Mouse (Mus musculus) liver, embryonic 12.5 days (tissue): Measurements from ENCODE around the gene Gm3138. TPM values are rescaled to one million over a fixed set of nuclear protein-coding genes. Genes with fewer than 3 reads are reported as not detected.
"Not testable (repeated sequence)": the region's sequence is repeated elsewhere in the genome, so short reads cannot be mapped to it uniquely, and the experiment has no call there.

Experiments used
- ATAC-seq: fragments of 200-750 bp; cut with Nextera tagmentation; 2 replicates; pipeline ENCODE4 v1.8.0; 2017; ENCODE audit warnings: moderate number of reproducible peaks, mild to moderate bottlenecking, moderate library complexity
- H3K27ac ChIP-seq: fragments of 300-500 bp; sonication (generic); 2 replicates; pipeline ENCODE4 v1.5.1; 2016; ENCODE audit warnings: mild to moderate bottlenecking
- H3K27me3 ChIP-seq: fragments of 300-500 bp; sonication (generic); replicated peaks from 2 replicates; pipeline ENCODE4 v1.6.1; 2016; ENCODE audit warnings: mild to moderate bottlenecking, moderate library complexity
- H3K36me3 ChIP-seq: fragments of 300-500 bp; sonication (generic); 2 replicates; pipeline ENCODE4 v1.6.1; 2016; ENCODE audit warnings: mild to moderate bottlenecking, moderate library complexity
- H3K4me1 ChIP-seq: fragments of 300-500 bp; sonication (generic); 2 replicates; pipeline ENCODE4 v1.6.1; 2016
- H3K4me2 ChIP-seq: fragments of 300-500 bp; sonication (generic); 2 replicates; pipeline ENCODE4 v1.6.1; 2016; ENCODE audit warnings: mild to moderate bottlenecking, moderate library complexity
- H3K4me3 ChIP-seq: fragments of 300-500 bp; sonication (generic); 2 replicates; pipeline ENCODE4 v1.5.1; 2016; ENCODE audit warnings: mild to moderate bottlenecking, moderate library complexity
- H3K9ac ChIP-seq: fragments of 300-500 bp; sonication (generic); 2 replicates; pipeline ENCODE4 v1.6.1; 2016; ENCODE audit warnings: mild to moderate bottlenecking, moderate library complexity
- H3K9me3 ChIP-seq: fragments of 300-500 bp; sonication (generic); replicated peaks from 2 replicates; pipeline ENCODE4 v1.6.1; 2016; ENCODE audit warnings: mild to moderate bottlenecking, moderate library complexity
- WGBS: fragments of 180-500 bp; shearing (Covaris S2); methylation state at CpG from one replicate; pipeline ENCODE4 v1.1.7; 2016; ENCODE audit not compliant: insufficient replicate concordance; 5-methylcytosine and 5-hydroxymethylcytosine counted together
- polyA plus RNA-seq: library from polyadenylated mRNA; unstranded; fragments of >200 nt; fragmentation: Nextera tagmentation; extraction: Ambion mirVana; gene quantifications from 2 replicates; pipeline ENCODE4 v1.2.1, GENCODE M21; 2016

Gene Gm3138
- polyA plus RNA-seq: not detected in 2 replicates

GRCm38 (mm10) chr14:4249331-4249730 is at the start of gene Gm3138:
TSS of gene Gm3138 (plus strand) at chr14:4249631.
- H3K27ac ChIP-seq, H3K4me1 ChIP-seq, H3K4me3 ChIP-seq, H3K9me3 ChIP-seq, H3K27me3 ChIP-seq, H3K36me3 ChIP-seq, ATAC-seq, H3K9ac ChIP-seq, H3K4me2 ChIP-seq: not testable (repeated sequence)
- WGBS: no CpG with 5 or more reads among the region's 2 CpGs

- H3K27ac ChIP-seq, H3K4me1 ChIP-seq, H3K9ac ChIP-seq, H3K4me3 ChIP-seq, H3K27me3 ChIP-seq, H3K4me2 ChIP-seq, ATAC-seq, H3K9me3 ChIP-seq, H3K36me3 ChIP-seq: not testable (repeated sequence)
- 59% methylated on average over 2 of the region's 2 CpGs for WGBS
Observed at GRCm38 (mm10) chr14:4269238-4269950, 20.0 kb downstream of the Gm3138 start.

- not testable (repeated sequence) for H3K4me1 ChIP-seq, H3K36me3 ChIP-seq, H3K27me3 ChIP-seq, H3K27ac ChIP-seq, H3K4me2 ChIP-seq, H3K9ac ChIP-seq, H3K4me3 ChIP-seq, ATAC-seq, H3K9me3 ChIP-seq
- 69% methylated on average over 2 of the region's 3 CpGs for WGBS
Observed at GRCm38 (mm10) chr14:4279828-4280227, 30.4 kb downstream of the Gm3138 start.

Other genes with a start within 250 kb of the Gm3138 start
- gene Gm5796, start 225.7 kb upstream of the Gm3138 start, polyA plus RNA-seq: not detected in 2 replicates
- gene Gm3115, start 165.5 kb upstream of the Gm3138 start, polyA plus RNA-seq: not detected in 2 replicates
- gene Gm8108, start 139.1 kb upstream of the Gm3138 start, polyA plus RNA-seq: not detected in 2 replicates
- not detected in 2 replicates for gene Gm3127, start 84.6 kb upstream of the Gm3138 start, polyA plus RNA-seq
- gene Gm2974, start 67.1 kb upstream of the Gm3138 start, polyA plus RNA-seq: not detected in 2 replicates
- not detected in 2 replicates for gene Gm3149, start 67.7 kb downstream of the Gm3138 start, polyA plus RNA-seq
- not detected in 2 replicates for gene 2610042L04Rik, start 85.1 kb downstream of the Gm3138 start, polyA plus RNA-seq
- not detected in 2 replicates for gene Gm3159, start 147.9 kb downstream of the Gm3138 start, polyA plus RNA-seq
- not detected in 2 replicates for gene Gm3164, start 165.8 kb downstream of the Gm3138 start, polyA plus RNA-seq
- not detected in 2 replicates for gene Gm3173, start 181.4 kb downstream of the Gm3138 start, polyA plus RNA-seq
- gene Gm3182, start 232.1 kb downstream of the Gm3138 start, polyA plus RNA-seq: not detected in 2 replicates